Mouse (Mus musculus) heart, embryonic 10.5 days (tissue): Measurements from ENCODE around the gene Gm45716. TPM values are rescaled to one million over a fixed set of nuclear protein-coding genes. Genes with fewer than 3 reads are reported as not detected.

ENCODE experiments used
- DNase-seq: peaks from one replicate; pipeline ENCODE4 v3.0.0-alpha.2; 2017; ENCODE audit warnings: low spot score
- H3K27ac ChIP-seq: fragments of 300-500 bp; sonication (generic); 2 replicates; pipeline ENCODE4 v1.5.1; 2016; ENCODE audit warnings: mild to moderate bottlenecking
- H3K27me3 ChIP-seq: fragments of 300-500 bp; sonication (generic); 2 replicates; pipeline ENCODE4 v1.6.1; 2016; ENCODE audit warnings: mild to moderate bottlenecking; ENCODE audit not compliant: poor library complexity, insufficient read depth, severe bottlenecking
- H3K36me3 ChIP-seq: fragments of 300-500 bp; sonication (generic); 2 replicates; pipeline ENCODE4 v1.6.1; 2016; ENCODE audit warnings: mild to moderate bottlenecking, moderate library complexity
- H3K4me1 ChIP-seq: fragments of 300-500 bp; sonication (generic); 2 replicates; pipeline ENCODE4 v1.6.1; 2016; ENCODE audit warnings: mild to moderate bottlenecking
- H3K4me3 ChIP-seq: fragments of 300-500 bp; sonication (generic); 2 replicates; pipeline ENCODE4 v1.5.1; 2016; ENCODE audit warnings: mild to moderate bottlenecking, moderate library complexity
- H3K9me3 ChIP-seq: fragments of 300-500 bp; sonication (generic); 2 replicates; pipeline ENCODE4 v1.6.1; 2016; ENCODE audit warnings: mild to moderate bottlenecking, moderate library complexity
- WGBS: fragments of 180-500 bp; shearing (Covaris S2); methylation state at CpG from one replicate; pipeline ENCODE4 v1.1.7; 2016; 5-methylcytosine and 5-hydroxymethylcytosine counted together
- polyA plus RNA-seq: library from polyadenylated mRNA; unstranded; fragments of >200 nt; fragmentation: Nextera tagmentation; extraction: Ambion mirVana; gene quantifications from 2 replicates; pipeline ENCODE4 v1.2.1, GENCODE M21; 2016

Gm45716 gene
- polyA plus RNA-seq, 1 experiment from 2014 or later: 47.3 TPM

- no peaks in the 10 kb centered on the region for H3K27me3 ChIP-seq
- peaks cover 6% of the 10 kb centered on the region; the same call in 1 of the 2 replicates for H3K36me3 ChIP-seq
- 39% methylated on average over 4 of the region's 4 CpGs for WGBS
- DNase-seq: no peak
- H3K4me1 ChIP-seq: no peaks in the 10 kb centered on the region
- no peak overlapping the region for H3K4me3 ChIP-seq
- no peak overlapping the region for H3K27ac ChIP-seq
- no peaks in the 10 kb centered on the region for H3K9me3 ChIP-seq
These were observed 95.7 kb downstream of the Gm45716 start for GRCm38 (mm10) chr11:90283159-90283558.

GRCm38 (mm10) chr11:90283601-90284000, 96.1 kb downstream of the Gm45716 start:
- Histone ChIP-seq H3K36me3 (peaks cover 6% of the 10 kb centered on the region; the same call in 1 of the 2 replicates), H3K27me3 (no peaks in the 10 kb centered on the region), H3K4me1 (no peaks in the 10 kb centered on the region), H3K27ac (no peak overlapping the region), H3K4me3 (no peak overlapping the region), H3K9me3 (no peaks in the 10 kb centered on the region)
- DNase-seq: no peak
- WGBS: 76% methylated on average over 6 of the region's 6 CpGs

GRCm38 (mm10) chr11:90284079-90284478, 96.6 kb downstream of the Gm45716 start:
- H3K9me3 ChIP-seq: no peaks in the 10 kb centered on the region
- H3K36me3 ChIP-seq: peaks cover 4% of the 10 kb centered on the region; the same call in 1 of the 2 replicates
- 49% methylated on average over 2 of the region's 2 CpGs for WGBS
- H3K27ac ChIP-seq: no peak overlapping the region
- H3K4me1 ChIP-seq: no peaks in the 10 kb centered on the region
- H3K27me3 ChIP-seq: no peaks in the 10 kb centered on the region
- no peak for DNase-seq
- no peak overlapping the region for H3K4me3 ChIP-seq

GRCm38 (mm10) chr11:90284623-90285022, 97.1 kb downstream of the Gm45716 start:
- WGBS: 56% methylated on average over 4 of the region's 4 CpGs
- no peak overlapping the region for H3K4me3 ChIP-seq
- no peak overlapping the region for H3K27ac ChIP-seq
- H3K4me1 ChIP-seq: no peaks in the 10 kb centered on the region
- no peaks in the 10 kb centered on the region for H3K36me3 ChIP-seq
- no peaks in the 10 kb centered on the region for H3K27me3 ChIP-seq
- H3K9me3 ChIP-seq: no peaks in the 10 kb centered on the region
- DNase-seq: no peak

GRCm38 (mm10) chr11:90286550-90287154, 99.2 kb downstream of the Gm45716 start:
- WGBS: 69% methylated on average over 6 of the region's 6 CpGs
- Histone ChIP-seq H3K9me3 (no peaks in the 10 kb centered on the region), H3K4me3 (no peak overlapping the region), H3K27ac (no peak overlapping the region), H3K4me1 (no peaks in the 10 kb centered on the region), H3K27me3 (no peaks in the 10 kb centered on the region), H3K36me3 (no peaks in the 10 kb centered on the region)
- DNase-seq: no peak

- Histone ChIP-seq H3K4me1 (no peaks in the 10 kb centered on the region), H3K9me3 (no peaks in the 10 kb centered on the region), H3K27ac (no peak overlapping the region), H3K4me3 (no peak overlapping the region), H3K27me3 (no peaks in the 10 kb centered on the region), H3K36me3 (no peaks in the 10 kb centered on the region)
- no peak for DNase-seq
- WGBS: 80% methylated on average over 4 of the region's 4 CpGs
These were observed 103.7 kb downstream of the Gm45716 start for GRCm38 (mm10) chr11:90291156-90291555.

GRCm38 (mm10) chr11:90292766-90293165, 105.3 kb downstream of the Gm45716 start:
- no peaks in the 10 kb centered on the region for H3K9me3 ChIP-seq
- no peaks in the 10 kb centered on the region for H3K27me3 ChIP-seq
- no peaks in the 10 kb centered on the region for H3K4me1 ChIP-seq
- H3K36me3 ChIP-seq: no peaks in the 10 kb centered on the region
- H3K27ac ChIP-seq: no peak overlapping the region
- DNase-seq: no peak
- H3K4me3 ChIP-seq: no peak overlapping the region

- H3K4me3 ChIP-seq: no peak overlapping the region
These were observed 107.1 kb downstream of the Gm45716 start for GRCm38 (mm10) chr11:90294622-90295021.

More at GRCm38 (mm10) chr11:90294622-90295021, 107.1 kb downstream of the Gm45716 start:
- no peak overlapping the region for H3K27ac ChIP-seq
- WGBS: 90% methylated on average over 2 of the region's 2 CpGs
- no peaks in the 10 kb centered on the region for H3K9me3 ChIP-seq
- H3K36me3 ChIP-seq: no peaks in the 10 kb centered on the region
- H3K27me3 ChIP-seq: no peaks in the 10 kb centered on the region
- no peaks in the 10 kb centered on the region for H3K4me1 ChIP-seq
- DNase-seq: no peak

Other genes with a start within 250 kb of the Gm45716 start
- 26.2 and 28.5 TPM in 2 replicates for gene Pctp, start 184.8 kb upstream of the Gm45716 start, polyA plus RNA-seq
- gene Tmem100, start 157.3 kb upstream of the Gm45716 start, polyA plus RNA-seq: 13.6 and 14.1 TPM in 2 replicates
- gene Mmd, start 61.8 kb downstream of the Gm45716 start, polyA plus RNA-seq: 75.3 and 121 TPM in 2 replicates
- gene Hlf, start 203.2 kb downstream of the Gm45716 start, polyA plus RNA-seq: 1.7 and 3.3 TPM in 2 replicates